Mouse (Mus musculus) bone marrow macrophage, adult 2 months (primary cell): ENCODE measurements around the gene Ap4s1. TPM values are rescaled to one million over a fixed set of nuclear protein-coding genes. Genes with fewer than 3 reads are reported as not detected.
"Not testable (repeated sequence)": the region's sequence is repeated elsewhere in the genome, so short reads cannot be mapped to it uniquely, and the experiment has no call there.

ENCODE experiments used
- H3K27ac ChIP-seq: 2 replicates; pipeline ENCODE4 v1.5.1; 2012; ENCODE audit warnings: low read depth, low read length; ENCODE audit not compliant: insufficient read depth
- H3K4me1 ChIP-seq: 2 replicates; pipeline ENCODE4 v1.6.1; 2012; ENCODE audit warnings: low read length; ENCODE audit not compliant: control insufficient read depth, insufficient read depth
- H3K4me3 ChIP-seq: 2 replicates; pipeline ENCODE4 v1.5.1; 2012; ENCODE audit warnings: mild to moderate bottlenecking, low read length, moderate library complexity; ENCODE audit not compliant: insufficient read depth
- CTCF ChIP-seq: IDR thresholded peaks from 2 replicates; pipeline ENCODE4 v1.5.1; 2012; ENCODE audit warnings: low read depth, mild to moderate bottlenecking, low read length, moderate library complexity
- POLR2A ChIP-seq: IDR thresholded peaks from 2 replicates; pipeline ENCODE4 v1.6.1; 2012; ENCODE audit warnings: mild to moderate bottlenecking, low read depth, low read length, borderline replicate concordance
- polyA plus RNA-seq: library from polyadenylated mRNA; stranded (reverse); fragments of >200 nt; gene quantifications from 2 replicates; pipeline ENCODE4 v1.2.4, GENCODE M21; 2012; ENCODE audit not compliant: missing spikeins, insufficient read depth, insufficient read length

Ap4s1 gene
- polyA plus RNA-seq = 24.9 and 27.6 TPM in 2 replicates

- Histone ChIP-seq H3K4me1 (peaks cover 27% of the 10 kb centered on the region), H3K4me3 (peak within 1 kb of the TSS; percentile 99), H3K27ac (peak within 1 kb of the TSS; percentile 93)
- TF ChIP-seq POLR2A = no peak
- TF ChIP-seq CTCF = no peak
Observed at GRCm38 (mm10) chr12:51690893-51691844, at the start of gene Ap4s1. TSS of gene Ap4s1 (plus strand) at chr12:51691033.

DNA sequence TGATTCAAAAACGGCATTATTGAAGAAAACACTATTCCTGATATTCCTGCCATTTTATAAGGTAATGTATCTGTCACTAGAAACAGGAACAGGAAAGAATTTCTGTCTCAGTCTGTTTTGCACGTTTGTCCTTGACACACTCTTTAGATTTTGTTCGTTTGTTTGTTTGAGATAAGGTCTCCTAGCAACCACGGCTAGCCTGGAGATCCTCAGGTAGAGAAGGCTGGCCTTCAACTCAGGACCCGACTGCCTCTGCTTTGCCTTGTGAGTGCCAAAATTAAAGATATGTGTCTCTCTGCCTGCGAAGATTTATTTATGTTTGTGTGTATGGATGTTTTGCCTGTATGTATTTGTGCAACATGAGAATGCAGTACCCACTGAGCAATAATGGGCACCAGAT, 49.0 kb upstream of the Ap4s1 start:
- H3K4me1 ChIP-seq = no peaks in the 10 kb centered on the region
- no peak overlapping the region for H3K27ac ChIP-seq
- TF ChIP-seq CTCF (no peak), POLR2A (no peak)
- H3K4me3 ChIP-seq = no peak overlapping the region

DNA sequence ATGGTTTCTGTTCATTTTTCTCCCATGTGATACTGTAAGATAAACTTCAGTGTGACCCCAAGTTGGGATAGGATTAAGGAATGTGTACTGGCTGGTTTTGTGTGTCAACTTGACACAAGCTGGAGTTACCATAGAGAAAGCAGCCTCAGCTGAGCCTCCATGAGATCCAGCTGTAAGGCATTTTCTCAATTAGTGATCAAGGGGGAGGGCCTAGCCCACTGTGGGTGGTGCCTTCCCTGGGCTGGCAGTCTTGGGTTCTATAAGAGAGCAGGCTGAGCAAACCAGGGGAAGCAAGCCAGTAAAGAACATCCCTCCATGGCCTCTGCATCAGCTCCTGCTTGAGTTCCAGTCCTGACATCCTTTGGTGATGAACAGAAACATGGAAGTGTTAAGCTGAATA, 41.4 kb upstream of the Ap4s1 start:
- H3K4me1 ChIP-seq, H3K27ac ChIP-seq, H3K4me3 ChIP-seq: not testable (repeated sequence)

- H3K27ac ChIP-seq = no peak overlapping the region
- peaks cover 3% of the 10 kb centered on the region for H3K4me1 ChIP-seq
- no peak overlapping the region for H3K4me3 ChIP-seq
- TF ChIP-seq POLR2A (no peak), CTCF (no peak)
Observed at GRCm38 (mm10) chr12:51655944-51656465, 34.8 kb upstream of the Ap4s1 start.

- TF ChIP-seq CTCF (no peak), POLR2A (no peak)
- no peak overlapping the region for H3K4me3 ChIP-seq
- no peak overlapping the region for H3K27ac ChIP-seq
- peaks cover 18% of the 10 kb centered on the region for H3K4me1 ChIP-seq
Observed at GRCm38 (mm10) chr12:51663011-51663410, 27.8 kb upstream of the Ap4s1 start.

GRCm38 (mm10) chr12:51663908-51664307, 26.9 kb upstream of the Ap4s1 start:
- H3K27ac ChIP-seq = no peak overlapping the region
- no peak for TF ChIP-seq CTCF
- no peak for TF ChIP-seq POLR2A
- H3K4me1 ChIP-seq = peaks cover 20% of the 10 kb centered on the region
- H3K4me3 ChIP-seq = no peak overlapping the region

GRCm38 (mm10) chr12:51666708-51667430, 24.0 kb upstream of the Ap4s1 start:
- TF ChIP-seq POLR2A (no peak), CTCF (no peak)
- Histone ChIP-seq H3K4me3 (no peak overlapping the region), H3K4me1 (peaks cover 20% of the 10 kb centered on the region), H3K27ac (no peak overlapping the region)

DNA sequence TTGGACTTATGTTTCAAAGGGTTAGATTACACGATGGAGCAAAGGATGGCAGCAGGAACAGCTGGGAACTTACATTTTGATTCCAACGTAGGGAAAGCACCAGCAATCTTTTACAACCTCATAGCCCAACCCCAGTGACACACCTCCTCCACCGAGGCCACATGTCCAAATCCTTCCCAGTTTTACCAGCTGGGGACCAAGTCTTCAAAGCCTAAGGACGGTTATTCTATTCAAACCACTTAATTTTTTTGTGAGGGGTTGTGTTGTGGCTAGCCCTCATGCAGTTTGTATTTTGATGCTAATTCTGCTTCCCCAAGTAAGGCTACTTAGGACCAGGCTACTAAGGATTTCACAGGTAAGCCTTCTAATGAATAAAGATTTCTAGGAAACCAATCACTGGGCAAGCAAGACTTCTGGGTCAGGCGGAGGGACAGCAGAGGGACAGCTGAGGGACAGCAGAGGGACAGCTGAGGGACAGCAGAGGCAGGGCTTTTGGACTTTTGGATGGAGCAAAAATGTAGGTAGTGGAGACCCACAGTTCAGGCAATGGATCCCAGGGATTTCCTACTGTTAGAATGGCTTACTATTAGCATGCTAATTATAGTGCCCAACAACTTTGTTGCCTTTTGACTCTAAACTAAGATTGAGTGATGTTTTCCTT, 19.5 kb upstream of the Ap4s1 start:
- no peak for TF ChIP-seq CTCF
- no peak for TF ChIP-seq POLR2A
- Histone ChIP-seq H3K27ac (no peak overlapping the region), H3K4me1 (peaks cover 16% of the 10 kb centered on the region), H3K4me3 (no peak overlapping the region)

DNA sequence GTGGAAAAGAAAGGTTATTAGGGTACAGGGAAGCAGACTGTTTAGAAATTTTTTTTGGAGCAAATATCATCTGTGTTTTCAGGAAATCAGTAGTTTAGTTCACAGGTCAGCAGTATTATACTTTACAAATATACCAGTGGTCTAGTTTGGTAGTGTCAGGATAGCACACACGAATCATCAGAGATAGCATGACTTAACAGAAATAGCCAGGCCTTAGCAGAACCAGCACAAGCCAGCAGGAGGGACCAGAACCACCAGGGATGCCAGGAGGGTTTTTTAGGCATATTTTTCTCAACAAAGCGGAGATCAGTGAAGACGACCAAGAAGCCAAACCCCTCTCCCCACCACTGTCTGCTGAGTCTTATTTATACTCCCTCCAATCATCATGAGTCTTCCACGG, 17.6 kb upstream of the Ap4s1 start:
- TF ChIP-seq POLR2A = no peak
- no peak for TF ChIP-seq CTCF
- Histone ChIP-seq H3K27ac (no peak overlapping the region), H3K4me1 (peaks cover 17% of the 10 kb centered on the region), H3K4me3 (no peak overlapping the region)
